Mouse (Mus musculus): ENCODE measurements around the gene Tln2. TPM values are rescaled to one million over a fixed set of nuclear protein-coding genes. Genes with fewer than 3 reads are reported as not detected.

The Tln2 gene
- polyA plus RNA-seq, 1 experiment = 14.0 TPM

DNA sequence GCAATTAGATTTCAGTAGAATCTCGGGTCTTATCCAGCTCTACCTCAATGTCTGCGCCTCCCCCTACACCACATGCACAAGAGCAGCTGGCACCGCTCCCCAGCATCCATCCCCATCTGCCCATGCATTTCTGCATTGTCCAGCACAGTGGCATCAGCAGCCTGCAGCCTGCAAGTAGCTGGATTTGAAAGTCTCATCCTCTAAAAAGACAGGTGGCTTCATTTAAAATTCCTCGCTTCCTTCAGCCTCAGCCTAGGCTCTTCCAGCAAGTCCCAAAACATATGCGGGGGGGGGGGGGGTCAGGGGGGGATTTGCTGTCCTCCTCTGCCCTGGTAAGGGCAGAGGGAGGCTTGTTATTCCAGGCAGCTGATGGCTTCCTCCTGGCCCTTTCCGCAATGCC lies 141.4 kb downstream of the Tln2 start:
- no peak overlapping the region for H3K4me3 ChIP-seq (ENCODE audit: insufficient read depth, poor library complexity, severe bottlenecking)
- TF ChIP-seq FOSL1 (IDR thresholded peaks at IDR 0.05; ENCODE audit: insufficient read depth, low read length, poor library complexity, severe bottlenecking) = no peak
- TF ChIP-seq CEBPB (IDR thresholded peaks at IDR 0.05; ENCODE audit: low read depth) = no peak
- no peak for TF ChIP-seq CTCF (IDR thresholded peaks at IDR 0.05; ENCODE audit: control insufficient read depth, insufficient read depth, insufficient read length)
- TF ChIP-seq USF1 (IDR thresholded peaks at IDR 0.05; ENCODE audit: low read depth) = no peak
- TF ChIP-seq MAX (IDR thresholded peaks at IDR 0.05) = no peak
- TF ChIP-seq MYOG (IDR thresholded peaks at IDR 0.05; ENCODE audit: control insufficient read depth, extremely low read depth, insufficient read length) = no peak
- TF ChIP-seq MYOD1 (IDR thresholded peaks at IDR 0.05; ENCODE audit: control insufficient read depth, insufficient read length, low read depth) = no peak
- H3K27me3 ChIP-seq (ENCODE audit: control insufficient read depth, insufficient read depth, insufficient read length) = no peaks in the 10 kb centered on the region

DNA sequence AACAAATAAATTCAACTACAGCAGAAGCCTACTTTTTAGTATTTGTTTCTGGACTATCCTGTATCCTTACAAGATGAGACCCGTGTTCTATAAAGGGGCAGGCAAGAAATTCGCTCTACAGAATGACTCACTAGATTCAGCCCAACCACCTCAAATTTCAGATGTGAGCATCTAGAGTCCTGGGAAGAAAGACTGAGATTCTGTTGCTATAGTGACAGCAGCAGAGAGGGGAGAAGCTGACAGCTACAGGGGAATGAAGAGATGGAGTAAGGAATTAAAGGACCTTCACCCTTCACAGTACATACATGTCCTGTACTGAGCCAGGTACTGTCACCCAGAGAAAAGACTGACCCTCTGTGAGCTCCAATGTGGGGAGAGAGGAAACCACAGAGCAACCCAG lies 148.8 kb downstream of the Tln2 start:
- H3K79me3 ChIP-seq (ENCODE audit: low read depth) = no peaks in the 10 kb centered on the region
- H3K79me2 ChIP-seq (ENCODE audit: control insufficient read depth, insufficient read depth) = no peaks in the 10 kb centered on the region
- H3K36me3 ChIP-seq (ENCODE audit: control insufficient read depth, insufficient read depth) = no peaks in the 10 kb centered on the region
- H3K4me3 ChIP-seq (ENCODE audit: insufficient read depth, poor library complexity, severe bottlenecking) = no peak overlapping the region
- H3ac ChIP-seq (ENCODE audit: control insufficient read depth, insufficient read length, low read depth) = no peak overlapping the region
- H3K27me3 ChIP-seq (ENCODE audit: control insufficient read depth, insufficient read depth, insufficient read length) = no peaks in the 10 kb centered on the region
- TF ChIP-seq CTCF (IDR thresholded peaks at IDR 0.05; ENCODE audit: control insufficient read depth, insufficient read depth, insufficient read length) (no peak), CEBPB (IDR thresholded peaks at IDR 0.05; ENCODE audit: low read depth) (no peak), MYOD1 (IDR thresholded peaks at IDR 0.05; ENCODE audit: control insufficient read depth, insufficient read length, low read depth) (no peak), FOSL1 (IDR thresholded peaks at IDR 0.05; ENCODE audit: insufficient read depth, low read length, poor library complexity, severe bottlenecking) (no peak), USF1 (IDR thresholded peaks at IDR 0.05; ENCODE audit: low read depth) (no peak), MYOG (IDR thresholded peaks at IDR 0.05; ENCODE audit: control insufficient read depth, extremely low read depth, insufficient read length) (no peak), MAX (IDR thresholded peaks at IDR 0.05) (no peak)

More for the DNA sequence above, 141.4 kb downstream of the Tln2 start:
- no peak overlapping the region for H3ac ChIP-seq (ENCODE audit: control insufficient read depth, insufficient read length, low read depth)
- no peaks in the 10 kb centered on the region for H3K36me3 ChIP-seq (ENCODE audit: control insufficient read depth, insufficient read depth)
- H3K79me2 ChIP-seq (ENCODE audit: control insufficient read depth, insufficient read depth) = no peaks in the 10 kb centered on the region
- H3K79me3 ChIP-seq (ENCODE audit: low read depth) = no peaks in the 10 kb centered on the region

DNA sequence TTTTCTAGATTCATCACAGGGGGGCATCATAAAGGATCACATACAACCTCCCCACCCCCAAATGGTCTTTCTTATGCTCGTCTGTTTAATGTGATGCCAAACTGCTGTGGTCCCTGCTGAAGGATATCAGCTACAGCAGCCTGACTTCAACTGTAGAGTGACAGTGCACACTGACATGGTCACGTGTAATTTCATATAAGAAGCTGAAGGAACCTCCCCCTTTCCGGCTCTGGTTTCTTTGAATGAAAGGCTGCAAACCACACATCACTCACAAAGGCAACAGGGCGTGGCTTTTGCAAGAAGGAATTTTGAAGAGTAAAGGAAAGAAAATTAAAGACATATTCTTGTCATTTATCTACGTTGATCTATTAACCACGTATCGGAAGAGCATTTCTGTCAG lies 154.8 kb downstream of the Tln2 start:
- no peaks in the 10 kb centered on the region for H3K36me3 ChIP-seq (ENCODE audit: control insufficient read depth, insufficient read depth)
- no peaks in the 10 kb centered on the region for H3K27me3 ChIP-seq (ENCODE audit: control insufficient read depth, insufficient read depth, insufficient read length)
- no peaks in the 10 kb centered on the region for H3K79me3 ChIP-seq (ENCODE audit: low read depth)
- no peak overlapping the region for H3K4me3 ChIP-seq (ENCODE audit: insufficient read depth, poor library complexity, severe bottlenecking)
- H3ac ChIP-seq (ENCODE audit: control insufficient read depth, insufficient read length, low read depth) = no peak overlapping the region
- TF ChIP-seq MYOG (IDR thresholded peaks at IDR 0.05; ENCODE audit: control insufficient read depth, extremely low read depth, insufficient read length) = no peak
- no peak for TF ChIP-seq CTCF (IDR thresholded peaks at IDR 0.05; ENCODE audit: control insufficient read depth, insufficient read depth, insufficient read length)
- no peak for TF ChIP-seq USF1 (IDR thresholded peaks at IDR 0.05; ENCODE audit: low read depth)
- TF ChIP-seq MYOD1 (IDR thresholded peaks at IDR 0.05; ENCODE audit: control insufficient read depth, insufficient read length, low read depth) = no peak
- TF ChIP-seq CEBPB (IDR thresholded peaks at IDR 0.05; ENCODE audit: low read depth) = no peak
- TF ChIP-seq MAX (IDR thresholded peaks at IDR 0.05) = no peak
- no peak for TF ChIP-seq FOSL1 (IDR thresholded peaks at IDR 0.05; ENCODE audit: insufficient read depth, low read length, poor library complexity, severe bottlenecking)
- H3K79me2 ChIP-seq (ENCODE audit: control insufficient read depth, insufficient read depth) = no peaks in the 10 kb centered on the region

DNA sequence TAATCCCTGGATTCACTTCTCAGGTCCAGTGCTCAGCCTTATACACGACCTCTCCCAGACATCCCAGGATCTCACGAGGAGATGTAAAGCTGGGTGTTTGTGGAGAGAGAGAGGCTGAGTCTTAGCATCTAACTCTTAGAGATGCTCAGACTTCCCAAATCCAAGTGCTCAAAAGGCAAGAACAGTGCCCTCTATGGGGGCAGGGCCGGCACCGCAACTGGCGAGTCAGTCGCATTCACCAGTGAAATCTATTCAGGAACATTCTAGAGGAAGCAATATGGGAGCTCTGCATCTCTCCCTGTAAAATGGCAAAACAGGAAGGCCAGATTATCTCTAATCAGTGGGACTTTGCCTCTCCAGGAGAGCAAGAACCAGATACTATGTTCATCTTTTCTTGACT lies 159.9 kb downstream of the Tln2 start:
- H3ac ChIP-seq (ENCODE audit: control insufficient read depth, insufficient read length, low read depth) = no peak overlapping the region
- H3K27me3 ChIP-seq (ENCODE audit: control insufficient read depth, insufficient read depth, insufficient read length) = no peaks in the 10 kb centered on the region
- H3K4me3 ChIP-seq (ENCODE audit: insufficient read depth, poor library complexity, severe bottlenecking) = no peak overlapping the region
- no peaks in the 10 kb centered on the region for H3K79me2 ChIP-seq (ENCODE audit: control insufficient read depth, insufficient read depth)
- no peaks in the 10 kb centered on the region for H3K79me3 ChIP-seq (ENCODE audit: low read depth)
- TF ChIP-seq MYOG (IDR thresholded peaks at IDR 0.05; ENCODE audit: control insufficient read depth, extremely low read depth, insufficient read length) = no peak
- TF ChIP-seq FOSL1 (IDR thresholded peaks at IDR 0.05; ENCODE audit: insufficient read depth, low read length, poor library complexity, severe bottlenecking) = no peak
- no peak for TF ChIP-seq MYOD1 (IDR thresholded peaks at IDR 0.05; ENCODE audit: control insufficient read depth, insufficient read length, low read depth)
- no peak for TF ChIP-seq USF1 (IDR thresholded peaks at IDR 0.05; ENCODE audit: low read depth)
- no peak for TF ChIP-seq CEBPB (IDR thresholded peaks at IDR 0.05; ENCODE audit: low read depth)
- no peak for TF ChIP-seq CTCF (IDR thresholded peaks at IDR 0.05; ENCODE audit: control insufficient read depth, insufficient read depth, insufficient read length)
- TF ChIP-seq MAX (IDR thresholded peaks at IDR 0.05) = no peak
- no peaks in the 10 kb centered on the region for H3K36me3 ChIP-seq (ENCODE audit: control insufficient read depth, insufficient read depth)

DNA sequence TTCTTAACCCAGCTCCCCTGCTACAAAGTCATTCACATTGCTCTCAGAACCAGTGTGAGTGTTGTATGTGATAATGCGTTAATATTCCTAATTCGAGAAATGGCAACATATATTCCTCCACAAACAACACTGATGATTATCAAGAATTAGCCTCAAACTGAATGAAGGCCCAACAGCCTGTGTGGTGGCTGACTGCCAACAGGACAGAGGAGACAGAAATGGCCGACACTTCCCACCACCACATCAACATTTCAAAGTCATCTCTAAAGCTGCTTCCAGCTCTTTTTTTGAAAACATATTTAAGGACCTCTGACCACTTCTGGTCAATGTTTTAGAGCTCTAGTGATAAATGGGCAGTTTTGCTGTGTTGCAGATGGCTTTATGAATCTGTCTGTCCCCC lies 161.7 kb downstream of the Tln2 start:
- no peaks in the 10 kb centered on the region for H3K79me2 ChIP-seq (ENCODE audit: control insufficient read depth, insufficient read depth)
- H3ac ChIP-seq (ENCODE audit: control insufficient read depth, insufficient read length, low read depth) = no peak overlapping the region
- H3K4me3 ChIP-seq (ENCODE audit: insufficient read depth, poor library complexity, severe bottlenecking) = no peak overlapping the region
- H3K79me3 ChIP-seq (ENCODE audit: low read depth) = no peaks in the 10 kb centered on the region
- H3K27me3 ChIP-seq (ENCODE audit: control insufficient read depth, insufficient read depth, insufficient read length) = no peaks in the 10 kb centered on the region
- TF ChIP-seq CTCF (IDR thresholded peaks at IDR 0.05; ENCODE audit: control insufficient read depth, insufficient read depth, insufficient read length) (no peak), FOSL1 (IDR thresholded peaks at IDR 0.05; ENCODE audit: insufficient read depth, low read length, poor library complexity, severe bottlenecking) (no peak), MAX (IDR thresholded peaks at IDR 0.05) (no peak), MYOD1 (IDR thresholded peaks at IDR 0.05; ENCODE audit: control insufficient read depth, insufficient read length, low read depth) (no peak), MYOG (IDR thresholded peaks at IDR 0.05; ENCODE audit: control insufficient read depth, extremely low read depth, insufficient read length) (no peak), CEBPB (IDR thresholded peaks at IDR 0.05; ENCODE audit: low read depth) (no peak), USF1 (IDR thresholded peaks at IDR 0.05; ENCODE audit: low read depth) (no peak)
- H3K36me3 ChIP-seq (ENCODE audit: control insufficient read depth, insufficient read depth) = no peaks in the 10 kb centered on the region

DNA sequence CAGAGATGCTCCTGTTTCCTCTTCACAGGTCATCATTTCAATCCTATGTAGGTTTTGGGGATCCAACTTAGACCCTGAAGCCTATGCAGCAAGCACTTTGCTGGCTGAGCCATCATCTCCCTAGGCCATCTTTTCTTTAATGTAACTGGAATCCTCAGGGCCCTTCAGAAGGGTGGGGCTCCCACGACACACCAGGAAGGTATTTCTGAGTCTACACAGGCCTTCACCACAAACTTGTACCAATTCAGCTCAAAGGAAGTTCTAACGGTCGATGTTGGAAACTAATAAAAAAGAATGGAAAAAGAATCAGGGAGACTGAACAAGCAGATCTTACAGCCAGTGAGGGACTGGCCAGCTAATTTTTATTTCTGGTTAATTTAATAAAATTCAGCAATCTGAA lies 163.1 kb downstream of the Tln2 start:
- TF ChIP-seq CTCF (IDR thresholded peaks at IDR 0.05; ENCODE audit: control insufficient read depth, insufficient read depth, insufficient read length) = no peak
- no peak for TF ChIP-seq FOSL1 (IDR thresholded peaks at IDR 0.05; ENCODE audit: insufficient read depth, low read length, poor library complexity, severe bottlenecking)
- no peak for TF ChIP-seq MAX (IDR thresholded peaks at IDR 0.05)
- no peak for TF ChIP-seq MYOD1 (IDR thresholded peaks at IDR 0.05; ENCODE audit: control insufficient read depth, insufficient read length, low read depth)
- TF ChIP-seq CEBPB (IDR thresholded peaks at IDR 0.05; ENCODE audit: low read depth) = no peak
- no peak for TF ChIP-seq USF1 (IDR thresholded peaks at IDR 0.05; ENCODE audit: low read depth)
- no peak for TF ChIP-seq MYOG (IDR thresholded peaks at IDR 0.05; ENCODE audit: control insufficient read depth, extremely low read depth, insufficient read length)
- Histone ChIP-seq H3K79me2 (ENCODE audit: control insufficient read depth, insufficient read depth) (no peaks in the 10 kb centered on the region), H3K4me3 (ENCODE audit: insufficient read depth, poor library complexity, severe bottlenecking) (no peak overlapping the region), H3K27me3 (ENCODE audit: control insufficient read depth, insufficient read depth, insufficient read length) (no peaks in the 10 kb centered on the region), H3K36me3 (ENCODE audit: control insufficient read depth, insufficient read depth) (no peaks in the 10 kb centered on the region), H3K79me3 (ENCODE audit: low read depth) (no peaks in the 10 kb centered on the region), H3ac (ENCODE audit: control insufficient read depth, insufficient read length, low read depth) (no peak overlapping the region)

All from C2C12 (cell line).